Mouse (Mus musculus) thymus, postnatal 14 days (tissue): ENCODE data around the gene Olfr520.
A peak's percentile ranks its signal among the peaks of the same experiment; 100 is the strongest.
"Not testable (repeated sequence)": the region's sequence is repeated elsewhere in the genome, so short reads cannot be mapped to it uniquely, and the experiment has no call there.

Experiments used
- DNase-seq: peaks from one replicate; pipeline ENCODE4 v3.0.0; 2021

Gene Olfr520

GRCm38 (mm10) chr7:99729973-99730372 lies at the start of gene Olfr520:
Gene Olfr520 (plus strand): TSS chr7:99730273.
- DNase-seq, result no peak

GRCm38 (mm10) chr7:99680771-99681170 lies 49.3 kb upstream of the Olfr520 start:
- no peak for DNase-seq

GRCm38 (mm10) chr7:99684086-99684485 lies 46.0 kb upstream of the Olfr520 start:
- DNase-seq, result no peak

GRCm38 (mm10) chr7:99690819-99691218 lies 39.3 kb upstream of the Olfr520 start:
- DNase-seq, result no peak

GRCm38 (mm10) chr7:99692396-99692795 lies 37.7 kb upstream of the Olfr520 start:
- peak; percentile 16 for DNase-seq

GRCm38 (mm10) chr7:99693387-99693786 lies 36.7 kb upstream of the Olfr520 start:
- no peak for DNase-seq

- DNase-seq, result no peak
Measured at GRCm38 (mm10) chr7:99693976-99694375, 36.1 kb upstream of the Olfr520 start.

GRCm38 (mm10) chr7:99694424-99694823 lies 35.6 kb upstream of the Olfr520 start:
- not testable (repeated sequence) for DNase-seq

GRCm38 (mm10) chr7:99695471-99696057 lies 34.5 kb upstream of the Olfr520 start:
- DNase-seq, result no peak

GRCm38 (mm10) chr7:99698576-99698975 lies 31.5 kb upstream of the Olfr520 start:
- DNase-seq, result no peak

GRCm38 (mm10) chr7:99699106-99699505 lies 31.0 kb upstream of the Olfr520 start:
- DNase-seq, result no peak

- no peak for DNase-seq
Measured at GRCm38 (mm10) chr7:99699709-99700151, 30.3 kb upstream of the Olfr520 start.

GRCm38 (mm10) chr7:99700641-99701040 lies 29.4 kb upstream of the Olfr520 start:
- DNase-seq, result no peak

- no peak for DNase-seq
Measured at GRCm38 (mm10) chr7:99702201-99702600, 27.9 kb upstream of the Olfr520 start.

- no peak for DNase-seq
Measured at GRCm38 (mm10) chr7:99704736-99705519, 25.1 kb upstream of the Olfr520 start.

GRCm38 (mm10) chr7:99706341-99707037 lies 23.6 kb upstream of the Olfr520 start:
- DNase-seq, result no peak

- DNase-seq, result no peak
Measured at GRCm38 (mm10) chr7:99707038-99707595, 23.0 kb upstream of the Olfr520 start.

GRCm38 (mm10) chr7:99707671-99708070 lies 22.4 kb upstream of the Olfr520 start:
- DNase-seq, result no peak

GRCm38 (mm10) chr7:99708301-99708721 lies 21.8 kb upstream of the Olfr520 start:
- no peak for DNase-seq

GRCm38 (mm10) chr7:99708750-99709149 lies 21.3 kb upstream of the Olfr520 start:
- no peak for DNase-seq

GRCm38 (mm10) chr7:99709992-99710391 lies 20.1 kb upstream of the Olfr520 start:
- no peak for DNase-seq

- peak; percentile 50 for DNase-seq
Measured at GRCm38 (mm10) chr7:99710476-99710875, 19.6 kb upstream of the Olfr520 start.

- DNase-seq, result no peak
Measured at GRCm38 (mm10) chr7:99711166-99711565, 18.9 kb upstream of the Olfr520 start, which contains the start of gene Slco2b1. Gene Slco2b1 (minus strand): TSS chr7:99711340.
